Mouse (Mus musculus): ENCODE results near the gene Sgca.

DNA sequence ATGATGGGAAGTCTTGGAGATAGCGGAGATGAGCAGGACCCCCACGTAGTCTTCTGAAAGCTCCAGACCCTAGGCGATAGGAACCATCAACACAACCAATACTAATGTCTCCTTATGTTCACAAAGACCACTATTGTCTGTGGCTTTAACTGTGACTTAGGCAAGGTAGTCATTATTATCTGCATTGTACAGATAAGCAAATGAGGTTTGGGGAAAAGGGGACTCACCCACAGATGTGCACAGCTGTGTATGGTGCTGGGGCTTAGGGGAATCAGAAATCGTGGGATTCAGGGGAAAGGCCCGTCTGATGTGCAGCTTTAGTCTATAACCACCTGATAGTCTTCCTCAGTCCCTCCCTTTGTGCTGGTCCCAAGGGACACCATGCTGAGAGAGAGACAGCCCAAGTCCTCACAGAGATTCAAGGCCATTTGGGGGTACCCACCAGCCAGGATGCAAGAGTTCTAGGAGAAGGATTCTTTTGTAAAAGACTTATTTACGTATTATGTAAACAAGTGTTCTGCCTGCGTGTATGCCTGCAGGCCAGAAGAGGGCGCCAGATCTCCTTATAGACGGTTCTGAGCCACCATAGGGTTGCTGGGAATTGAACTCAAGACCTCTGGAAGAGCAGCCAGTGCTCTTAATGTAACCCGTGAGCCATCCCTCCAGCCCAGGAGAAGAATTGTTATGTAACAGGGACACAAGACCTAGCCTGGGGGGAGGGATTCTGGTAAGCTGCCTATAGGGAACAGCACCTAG lies 46.3 kb upstream of the Sgca start:
- TF ChIP-seq CTCF (IDR thresholded peaks at IDR 0.05) (peak; percentile 61), EP300 (IDR thresholded peaks at IDR 0.05; ENCODE audit: insufficient read depth, low read depth, low read length) (no peak)

All from heart, adult 2 months (tissue).